Mouse (Mus musculus): ENCODE measurements at regions not wholly inside any gene's neighbourhood (a gene's known extent, or its start where the extent isn't known, plus 50 kb on each side); places are given as distances from the start of the nearest gene placed in this dataset.

DNA sequence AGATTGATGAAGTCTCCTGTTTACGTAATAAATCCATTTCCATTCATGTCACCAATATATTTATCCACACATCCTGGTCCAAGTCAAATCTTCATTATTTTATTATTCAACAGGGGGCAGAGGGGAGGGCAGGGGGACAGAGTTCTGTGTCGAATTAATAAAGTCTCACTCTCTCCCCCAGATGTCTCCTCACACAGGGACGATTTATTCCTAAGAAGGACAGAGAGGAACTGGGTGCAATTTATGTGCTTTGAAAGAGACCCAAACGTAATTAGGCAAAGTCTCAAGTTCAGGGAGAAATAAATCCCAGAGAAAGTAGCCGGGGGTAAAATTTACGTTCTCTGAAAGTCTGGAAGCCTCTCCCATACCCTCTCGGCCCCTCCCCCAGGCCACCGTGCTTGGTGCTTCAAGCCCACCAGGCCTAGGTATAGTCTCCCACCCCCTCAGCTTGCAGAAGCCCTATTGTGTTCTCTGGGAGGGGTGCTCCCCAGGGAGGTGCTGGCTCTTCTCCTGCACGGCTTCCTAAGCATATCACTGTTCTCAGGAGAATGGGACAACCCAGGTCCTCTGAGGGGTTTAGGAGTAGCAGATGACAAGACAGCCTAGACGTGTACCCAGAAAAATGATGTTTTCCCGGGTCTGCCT, 176.6 kb downstream of the Cyp26b1 start:
- TF ChIP-seq CTCF (IDR thresholded peaks at IDR 0.05) = no peak
- TF ChIP-seq EP300 (IDR thresholded peaks at IDR 0.05) = no peak

All from lung, postnatal 0 days (tissue).